Mouse (Mus musculus): ENCODE data around the gene Lclat1.
"Not testable (repeated sequence)": the region's sequence is repeated elsewhere in the genome, so short reads cannot be mapped to it uniquely, and the experiment has no call there.

Gene Lclat1

DNA sequence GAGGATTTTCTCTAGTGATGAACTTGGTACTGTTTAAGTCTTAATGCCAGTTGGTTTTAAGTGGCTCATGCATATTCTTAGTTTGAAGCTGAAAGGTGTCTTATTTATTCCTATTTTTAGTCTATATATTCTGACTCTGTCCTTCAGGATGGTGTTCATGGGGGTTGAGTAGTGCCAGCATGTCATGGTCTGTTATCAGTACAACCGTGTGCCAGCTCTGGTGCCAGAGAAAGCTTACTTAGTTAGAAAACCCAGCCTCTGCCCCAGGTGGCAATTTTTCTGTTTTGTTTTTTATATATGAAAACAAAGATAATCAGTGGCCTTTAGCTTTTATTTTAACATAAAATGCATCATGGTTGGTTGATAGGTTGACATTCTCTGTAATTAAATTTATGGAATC, 126.2 kb downstream of the Lclat1 start:
- intact Hi-C loops (cut with DNase I), result no loop called here

- intact Hi-C loops (cut with DNase I), result no loop called here
Observed at GRCm38 (mm10) chr17:73237178-73237853, 129.5 kb downstream of the Lclat1 start.

- intact Hi-C loops (cut with DNase I), result no loop called here
Observed at GRCm38 (mm10) chr17:73238501-73238900, 130.7 kb downstream of the Lclat1 start.

- intact Hi-C loops (cut with DNase I), result no loop called here
Observed at GRCm38 (mm10) chr17:73241085-73241848, 133.5 kb downstream of the Lclat1 start.

DNA sequence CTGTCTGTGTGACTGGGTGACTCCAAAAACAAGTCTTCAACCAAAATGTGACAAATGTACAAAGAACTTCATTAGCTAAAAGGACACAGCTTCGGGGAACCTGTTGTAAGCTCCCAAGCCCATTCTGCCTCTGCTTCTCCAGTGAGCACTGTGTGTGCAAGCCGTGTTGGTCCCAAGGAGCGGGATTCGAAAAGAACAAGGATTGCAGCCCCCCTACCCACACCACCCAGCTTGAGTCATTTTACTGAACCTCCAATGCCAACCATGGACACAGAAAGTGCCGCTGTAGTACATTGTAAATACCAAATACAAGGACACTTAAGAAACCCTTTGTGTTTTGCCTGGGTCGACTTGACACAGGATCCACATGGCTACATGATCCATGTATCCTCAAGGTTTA, 135.9 kb downstream of the Lclat1 start:
- intact Hi-C loops (cut with DNase I), result no loop called here

GRCm38 (mm10) chr17:73244596-73244995, 136.8 kb downstream of the Lclat1 start:
- intact Hi-C loops (cut with DNase I), result no loop called here

- intact Hi-C loops (cut with DNase I), result no loop called here
Observed at GRCm38 (mm10) chr17:73245089-73245684, 137.4 kb downstream of the Lclat1 start.

GRCm38 (mm10) chr17:73246036-73246435, 138.3 kb downstream of the Lclat1 start:
- intact Hi-C loops (cut with DNase I), result no loop called here

- intact Hi-C loops (cut with DNase I), result no loop called here
Observed at GRCm38 (mm10) chr17:73246926-73247325, 139.1 kb downstream of the Lclat1 start.

DNA sequence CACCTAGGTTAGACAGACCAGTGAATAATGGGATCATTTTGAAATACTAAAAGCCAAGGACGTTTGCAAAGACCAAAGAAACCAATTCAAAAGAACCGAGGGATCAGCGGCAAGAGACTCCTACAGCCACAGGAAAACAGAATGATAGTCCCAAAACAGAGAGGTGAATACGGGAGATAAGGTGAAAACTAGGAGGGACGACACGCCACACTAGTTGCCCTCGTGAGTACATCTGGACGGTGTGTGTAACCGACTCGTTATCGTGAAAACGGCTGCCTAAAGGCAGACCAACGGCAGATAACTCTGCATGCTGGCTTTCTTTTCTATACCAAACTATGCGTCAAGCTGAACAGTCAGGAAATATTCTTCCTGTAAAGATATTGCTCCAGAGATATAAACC, 140.0 kb downstream of the Lclat1 start:
- intact Hi-C loops (cut with DNase I), result no loop called here

- intact Hi-C loops (cut with DNase I), result no loop called here
Observed at GRCm38 (mm10) chr17:73250488-73251141, 142.8 kb downstream of the Lclat1 start.

DNA sequence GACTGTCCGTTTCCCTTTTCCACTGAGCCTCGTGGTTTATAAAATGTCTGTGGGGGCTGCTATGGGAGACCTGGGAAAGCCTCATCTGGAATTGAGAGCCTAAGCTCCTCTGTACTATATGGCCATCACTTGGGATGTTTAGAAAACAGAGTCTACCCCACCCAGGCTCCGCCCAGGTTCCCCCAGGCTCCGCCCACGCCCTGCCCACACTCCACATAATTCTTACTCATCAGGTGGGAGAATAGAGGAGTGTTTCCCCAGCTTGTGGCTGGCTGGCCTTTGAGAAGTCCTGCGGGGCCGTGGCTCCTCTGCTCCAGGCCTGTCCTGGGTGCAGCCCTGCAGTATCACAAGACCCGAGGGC, 143.3 kb downstream of the Lclat1 start:
- intact Hi-C loops (cut with DNase I), result no loop called here

DNA sequence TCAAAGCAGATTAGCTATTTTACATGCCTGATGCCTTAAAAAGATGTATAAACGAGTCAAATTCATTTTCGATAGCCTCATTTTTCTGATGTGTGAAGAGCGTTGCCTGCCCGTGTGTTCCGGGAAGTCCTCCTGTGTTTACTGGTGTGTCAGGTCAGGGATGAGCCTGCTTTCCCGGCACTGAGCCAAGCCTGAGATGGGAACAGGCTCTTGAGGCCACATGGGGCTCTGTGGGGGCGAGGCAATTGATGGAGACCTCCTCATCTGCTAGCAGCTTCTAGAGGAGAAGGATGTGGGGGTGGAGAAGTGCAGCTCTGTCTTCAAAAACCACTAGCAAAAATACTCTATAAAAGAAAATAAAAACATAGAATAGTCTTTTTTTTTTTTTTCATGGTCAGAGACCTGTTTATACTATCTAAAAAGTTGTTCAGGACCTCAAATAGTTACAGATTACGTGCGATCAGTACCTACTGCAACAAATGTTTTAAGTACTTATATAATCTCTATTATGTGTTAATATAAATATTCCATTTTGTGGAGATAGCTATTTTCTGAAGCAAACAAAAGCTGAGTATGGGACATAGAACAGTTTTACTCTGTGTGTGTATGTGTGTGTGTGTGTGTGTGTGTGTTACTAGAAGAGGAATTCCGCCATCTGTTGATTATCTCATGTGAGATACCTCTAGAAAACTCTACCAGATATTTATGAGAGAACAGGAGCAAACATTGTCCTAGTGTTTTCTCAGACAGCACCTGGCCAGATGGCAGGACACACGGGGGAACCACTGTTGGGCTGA, 144.2 kb downstream of the Lclat1 start:
- intact Hi-C loops (cut with DNase I), result no loop called here

DNA sequence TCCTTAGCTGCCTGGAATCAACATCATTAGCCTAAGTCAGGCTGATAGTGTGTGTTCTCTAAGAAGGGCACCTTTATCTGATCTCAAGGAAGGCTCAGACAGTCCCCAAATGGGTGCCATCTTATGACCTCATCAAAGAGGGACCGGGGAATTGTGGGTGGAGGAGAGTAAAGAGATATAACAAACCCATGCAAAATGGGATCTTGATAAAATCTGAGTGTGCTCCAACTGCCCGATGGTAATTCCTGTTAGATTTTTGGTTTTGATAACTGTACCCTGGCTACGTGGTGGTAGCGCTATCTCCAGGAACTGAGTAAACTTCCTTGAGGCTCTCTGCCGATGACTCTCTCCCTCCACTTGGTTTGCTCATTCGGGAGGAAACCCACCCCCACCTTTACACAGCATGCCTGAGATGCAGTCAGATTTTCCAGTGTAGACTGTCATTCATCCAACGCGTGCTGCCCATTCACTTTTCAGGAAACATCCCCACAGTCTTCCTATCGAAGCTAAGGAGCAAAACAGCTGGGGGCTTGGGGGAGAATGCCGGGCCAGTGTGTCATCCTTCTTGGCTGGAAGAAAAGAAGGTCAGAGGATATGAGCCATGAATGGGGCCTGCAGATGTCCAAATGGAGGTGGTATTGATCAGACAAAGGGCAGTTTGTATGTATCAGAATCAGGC, 145.6 kb downstream of the Lclat1 start:
- intact Hi-C loops (cut with DNase I), result no loop called here

DNA sequence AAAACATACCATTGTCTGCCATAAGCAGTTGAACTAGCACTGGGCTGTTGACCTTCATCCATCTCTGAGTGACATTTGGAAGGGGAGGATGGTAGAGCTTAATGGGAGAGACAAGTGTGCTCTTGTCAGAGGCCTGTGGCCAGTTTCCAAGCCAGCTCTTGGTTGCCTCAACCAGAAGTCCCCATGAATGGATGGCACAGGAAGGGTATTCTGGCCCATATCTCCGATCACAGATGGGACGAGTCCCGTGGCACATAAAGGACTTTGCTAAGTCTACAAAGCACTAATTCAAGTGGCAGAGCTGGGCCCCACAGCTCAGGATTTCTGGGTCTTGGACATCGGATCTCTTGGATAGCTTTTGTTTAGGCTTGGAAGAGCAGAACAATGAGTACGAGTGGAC, 148.0 kb downstream of the Lclat1 start:
- intact Hi-C loops (cut with DNase I), result no loop called here

- intact Hi-C loops (cut with DNase I), result no loop called here
Observed at GRCm38 (mm10) chr17:73258620-73259019, 150.8 kb downstream of the Lclat1 start.

DNA sequence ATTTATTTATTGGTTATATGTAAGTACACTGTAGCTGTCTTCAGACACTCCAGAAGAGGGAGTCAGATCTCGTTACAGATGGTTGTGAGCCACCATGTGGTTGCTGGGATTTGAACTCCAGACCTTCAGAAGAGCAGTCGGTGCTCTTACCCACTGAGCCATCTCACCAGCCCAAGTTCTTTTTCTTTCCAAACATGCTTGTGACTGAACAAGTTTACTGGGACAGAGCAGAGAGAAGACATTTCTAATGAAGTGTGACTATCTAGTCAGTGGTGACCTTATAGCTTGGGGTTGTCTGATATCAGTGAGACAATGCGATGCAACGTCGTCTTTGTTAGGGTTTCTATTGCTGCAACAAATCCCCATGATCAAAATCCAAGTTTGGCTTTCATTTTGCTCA, 151.5 kb downstream of the Lclat1 start:
- intact Hi-C loops (cut with DNase I), result not testable (repeated sequence)

- intact Hi-C loops (cut with DNase I), result no loop called here
Observed at GRCm38 (mm10) chr17:73262558-73262957, 154.8 kb downstream of the Lclat1 start.

- intact Hi-C loops (cut with DNase I), result no loop called here
Observed at GRCm38 (mm10) chr17:73263077-73263501, 155.3 kb downstream of the Lclat1 start.

Measured in adrenal gland (tissue).